Mouse (Mus musculus): ENCODE results near the gene Ptpn13. TPM values are rescaled to one million over a fixed set of nuclear protein-coding genes. Genes with fewer than 3 reads are reported as not detected.

Ptpn13 gene
- total and polyA plus RNA-seq, 2 experiments from 2014 or later = 2.6 to 14.1 TPM

GRCm38 (mm10) chr5:103382951-103383350 lies 42.0 kb upstream of the Ptpn13 start:
- ATAC-seq (ENCODE audit: low FRiP score) (no peak), DNase-seq (ENCODE audit: low spot score) (no peak)
- H3K4me1 ChIP-seq (ENCODE audit: insufficient read depth, low read length) = no peaks in the 10 kb centered on the region
- H3K27ac ChIP-seq (ENCODE audit: low read depth, low read length) = no peak overlapping the region
- H3K4me3 ChIP-seq (ENCODE audit: low read depth, low read length) = no peak overlapping the region
- H3K9me3 ChIP-seq (ENCODE audit: low read length) = no peaks in the 10 kb centered on the region
- no peaks in the 10 kb centered on the region for H3K27me3 ChIP-seq (ENCODE audit: insufficient read depth, low read length)
- no peak overlapping the region for H3K9ac ChIP-seq (replicated peaks; ENCODE audit: low read length, poor library complexity, severe bottlenecking)
- 91% methylated on average over 4 of the region's 4 CpGs for WGBS
- H3K36me3 ChIP-seq (ENCODE audit: insufficient read depth, low read length) = no peaks in the 10 kb centered on the region
- no peak overlapping the region for H3K4me2 ChIP-seq (ENCODE audit: low read depth, low read length, poor library complexity, severe bottlenecking)
- TF ChIP-seq CTCF (IDR thresholded peaks at IDR 0.05) = no peak

GRCm38 (mm10) chr5:103384021-103384420 lies 41.0 kb upstream of the Ptpn13 start:
- no peak for TF ChIP-seq CTCF (IDR thresholded peaks at IDR 0.05)
- Histone ChIP-seq H3K9ac (replicated peaks; ENCODE audit: low read length, poor library complexity, severe bottlenecking) (no peak overlapping the region), H3K36me3 (ENCODE audit: insufficient read depth, low read length) (no peaks in the 10 kb centered on the region), H3K4me1 (ENCODE audit: insufficient read depth, low read length) (no peaks in the 10 kb centered on the region), H3K27me3 (ENCODE audit: insufficient read depth, low read length) (no peaks in the 10 kb centered on the region), H3K4me2 (ENCODE audit: low read depth, low read length, poor library complexity, severe bottlenecking) (no peak overlapping the region), H3K4me3 (ENCODE audit: low read depth, low read length) (no peak overlapping the region), H3K27ac (ENCODE audit: low read depth, low read length) (no peak overlapping the region), H3K9me3 (ENCODE audit: low read length) (no peaks in the 10 kb centered on the region)
- no peak for ATAC-seq (ENCODE audit: low FRiP score)
- WGBS = 70% methylated on average over 7 of the region's 7 CpGs
- no peak for DNase-seq (ENCODE audit: low spot score)

GRCm38 (mm10) chr5:103387540-103388026 lies 37.4 kb upstream of the Ptpn13 start:
- no peaks in the 10 kb centered on the region for H3K9me3 ChIP-seq (ENCODE audit: low read length)
- H3K4me3 ChIP-seq (ENCODE audit: low read depth, low read length) = no peak overlapping the region
- no peaks in the 10 kb centered on the region for H3K36me3 ChIP-seq (ENCODE audit: insufficient read depth, low read length)
- ATAC-seq (ENCODE audit: low FRiP score) (no peak), DNase-seq (ENCODE audit: low spot score) (peak; percentile 64)
- no peak overlapping the region for H3K4me2 ChIP-seq (ENCODE audit: low read depth, low read length, poor library complexity, severe bottlenecking)
- 66% methylated on average over 8 of the region's 8 CpGs for WGBS
- no peak for TF ChIP-seq CTCF (IDR thresholded peaks at IDR 0.05)
- no peak overlapping the region for H3K9ac ChIP-seq (replicated peaks; ENCODE audit: low read length, poor library complexity, severe bottlenecking)
- H3K27ac ChIP-seq (ENCODE audit: low read depth, low read length) = no peak overlapping the region
- H3K27me3 ChIP-seq (ENCODE audit: insufficient read depth, low read length) = no peaks in the 10 kb centered on the region
- H3K4me1 ChIP-seq (ENCODE audit: insufficient read depth, low read length) = no peaks in the 10 kb centered on the region

GRCm38 (mm10) chr5:103389415-103389814 lies 35.6 kb upstream of the Ptpn13 start:
- Histone ChIP-seq H3K9me3 (ENCODE audit: low read length) (no peaks in the 10 kb centered on the region), H3K36me3 (ENCODE audit: insufficient read depth, low read length) (no peaks in the 10 kb centered on the region), H3K4me3 (ENCODE audit: low read depth, low read length) (no peak overlapping the region), H3K4me2 (ENCODE audit: low read depth, low read length, poor library complexity, severe bottlenecking) (no peak overlapping the region), H3K4me1 (ENCODE audit: insufficient read depth, low read length) (no peaks in the 10 kb centered on the region), H3K9ac (replicated peaks; ENCODE audit: low read length, poor library complexity, severe bottlenecking) (no peak overlapping the region), H3K27ac (ENCODE audit: low read depth, low read length) (no peak overlapping the region), H3K27me3 (ENCODE audit: insufficient read depth, low read length) (no peaks in the 10 kb centered on the region)
- DNase-seq (ENCODE audit: low spot score) (no peak), ATAC-seq (ENCODE audit: low FRiP score) (no peak)
- no peak for TF ChIP-seq CTCF (IDR thresholded peaks at IDR 0.05)
- 85% methylated on average over 5 of the region's 5 CpGs for WGBS

GRCm38 (mm10) chr5:103393220-103393619 lies 31.8 kb upstream of the Ptpn13 start:
- Histone ChIP-seq H3K9ac (replicated peaks; ENCODE audit: low read length, poor library complexity, severe bottlenecking) (no peak overlapping the region), H3K4me2 (ENCODE audit: low read depth, low read length, poor library complexity, severe bottlenecking) (no peak overlapping the region), H3K9me3 (ENCODE audit: low read length) (no peaks in the 10 kb centered on the region), H3K27ac (ENCODE audit: low read depth, low read length) (no peak overlapping the region), H3K36me3 (ENCODE audit: insufficient read depth, low read length) (no peaks in the 10 kb centered on the region), H3K27me3 (ENCODE audit: insufficient read depth, low read length) (no peaks in the 10 kb centered on the region), H3K4me1 (ENCODE audit: insufficient read depth, low read length) (no peaks in the 10 kb centered on the region), H3K4me3 (ENCODE audit: low read depth, low read length) (no peak overlapping the region)
- ATAC-seq (ENCODE audit: low FRiP score) (no peak), DNase-seq (ENCODE audit: low spot score) (no peak)
- TF ChIP-seq CTCF (IDR thresholded peaks at IDR 0.05) = no peak
- 24% methylated on average over 4 of the region's 4 CpGs for WGBS

- H3K36me3 ChIP-seq (ENCODE audit: insufficient read depth, low read length) = no peaks in the 10 kb centered on the region
- DNase-seq (ENCODE audit: low spot score) = no peak
- no peaks in the 10 kb centered on the region for H3K9me3 ChIP-seq (ENCODE audit: low read length)
- no peak overlapping the region for H3K27ac ChIP-seq (ENCODE audit: low read depth, low read length)
- no peaks in the 10 kb centered on the region for H3K4me1 ChIP-seq (ENCODE audit: insufficient read depth, low read length)
- ATAC-seq (ENCODE audit: low FRiP score) = no peak
- WGBS = 44% methylated on average over 16 of the region's 16 CpGs
- TF ChIP-seq CTCF (IDR thresholded peaks at IDR 0.05) = no peak
- no peak overlapping the region for H3K9ac ChIP-seq (replicated peaks; ENCODE audit: low read length, poor library complexity, severe bottlenecking)
- no peaks in the 10 kb centered on the region for H3K27me3 ChIP-seq (ENCODE audit: insufficient read depth, low read length)
- H3K4me2 ChIP-seq (ENCODE audit: low read depth, low read length, poor library complexity, severe bottlenecking) = no peak overlapping the region
- no peak overlapping the region for H3K4me3 ChIP-seq (ENCODE audit: low read depth, low read length)
Observed at GRCm38 (mm10) chr5:103393752-103394151, 31.2 kb upstream of the Ptpn13 start.

Measured in midbrain, postnatal 0 days (tissue).